Mouse (Mus musculus) erythroblast, embryonic 14.5 days (primary cell): ENCODE results near the gene Fam81a.

Source experiments
- GATA1 ChIP-seq: IDR thresholded peaks from 2 replicates; pipeline ENCODE4 v1.6.1; 2012; ENCODE audit warnings: low read length, inconsistent platforms, mixed read lengths
- TAL1 ChIP-seq: IDR thresholded peaks from 3 replicates; pipeline ENCODE4 v1.6.1; 2012; ENCODE audit warnings: low read length, inconsistent platforms, mixed read lengths

GRCm38 (mm10) chr9:70047839-70048238, 94.5 kb downstream of the Fam81a start:
- TF ChIP-seq TAL1 (no peak), GATA1 (no peak)
